ENCODE assay signal across 28 mouse cellular contexts in the genomic region with DNA sequence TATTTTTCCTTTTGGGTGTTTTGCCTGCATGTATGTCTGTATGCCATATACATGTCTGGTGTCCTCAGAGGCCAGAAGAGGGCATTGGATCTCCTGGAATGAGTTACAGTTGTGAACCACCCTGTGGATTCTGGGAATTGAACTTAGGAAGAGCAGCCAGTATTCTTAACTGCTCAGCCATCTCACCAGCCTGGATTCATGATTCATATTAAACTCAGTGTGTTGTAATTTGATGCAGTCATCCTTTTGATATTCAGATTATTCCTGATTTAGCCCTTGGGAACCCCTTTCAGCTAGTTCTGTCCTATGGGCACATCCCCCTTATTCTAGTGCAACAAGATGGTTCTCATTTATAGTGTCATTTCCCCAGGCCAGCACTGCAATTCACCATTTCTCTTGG. TPM values are rescaled to one million over a fixed set of nuclear protein-coding genes. Genes with fewer than 3 reads are reported as not detected.
DNase-seq lines count a peak whose midpoint lies in the region; ATAC-seq and TF ChIP-seq lines count a peak whose summit lies in the region.
"Had no signal": no experiment of that assay in that cellular context is flagged by ENCODE, and none has a peak within 500 bp of the region (broad histone marks: within the 10 kb centered on the region; RNA-seq: fewer than 3 reads in every experiment).

No protein-coding gene starts in this region.

- no peaks in the 10 kb centered on the region for H3K9me3 ChIP-seq in midbrain, postnatal 0 days (ENCODE audit: low read length)
- no peaks in the 10 kb centered on the region for H3K9me3 ChIP-seq in midbrain, embryonic 13.5 days
- H3K9me3 ChIP-seq: embryonic facial prominence, embryonic 10.5 days; embryonic facial prominence, embryonic 12.5 days; forebrain, embryonic 10.5 days; forebrain, embryonic 12.5 days; G1E had no signal

- no peaks in the 10 kb centered on the region for H3K27me3 ChIP-seq in midbrain, postnatal 0 days (ENCODE audit: insufficient read depth, low read length)
- no peaks in the 10 kb centered on the region for H3K27me3 ChIP-seq in midbrain, embryonic 13.5 days
- H3K27me3 ChIP-seq: CH12.LX; embryonic facial prominence, embryonic 12.5 days; forebrain, embryonic 12.5 days had no signal

- peaks cover 29% of the 10 kb centered on the region; the same call in 1 of the 2 replicates for H3K36me3 ChIP-seq in midbrain, postnatal 0 days (ENCODE audit: insufficient read depth, low read length)
- peaks cover 45% of the 10 kb centered on the region for H3K36me3 ChIP-seq in midbrain, embryonic 13.5 days

- TF ChIP-seq CTCF in midbrain, postnatal 0 days (IDR thresholded peaks at IDR 0.05) = 0 out of 2 replicates have a peak, but pooled peaks have one; percentile 5
- TF ChIP-seq CTCF in embryonic fibroblast, embryonic 13.5 days (IDR thresholded peaks at IDR 0.05; ENCODE audit: borderline replicate concordance, insufficient read depth, low read length) = no peak

- H3K9ac ChIP-seq in midbrain, postnatal 0 days (replicated peaks; ENCODE audit: low read length, poor library complexity, severe bottlenecking) = no peak overlapping the region
- no peak overlapping the region for H3K9ac ChIP-seq in midbrain, embryonic 13.5 days (replicated peaks)
- H3K9ac ChIP-seq: embryonic facial prominence, embryonic 12.5 days; forebrain, embryonic 12.5 days had no signal

- H3K27ac ChIP-seq in midbrain, postnatal 0 days (ENCODE audit: low read depth, low read length) = no peak overlapping the region
- H3K27ac ChIP-seq in midbrain, embryonic 13.5 days = no peak overlapping the region
- H3K27ac ChIP-seq in embryonic fibroblast, embryonic 13.5 days (ENCODE audit: insufficient read depth, low read length) = peak overlapping the region; percentile 16
- H3K27ac ChIP-seq: embryonic facial prominence, embryonic 10.5 days; embryonic facial prominence, embryonic 12.5 days; forebrain, embryonic 10.5 days; forebrain, embryonic 12.5 days had no signal

- H3K4me3 ChIP-seq in midbrain, postnatal 0 days (ENCODE audit: low read depth, low read length) = no peak overlapping the region
- H3K4me3 ChIP-seq in midbrain, embryonic 13.5 days (replicated peaks) = no peak overlapping the region
- H3K4me3 ChIP-seq in embryonic fibroblast, embryonic 13.5 days (ENCODE audit: insufficient read depth, low read length) = no peak overlapping the region
- H3K4me3 ChIP-seq: embryonic facial prominence, embryonic 10.5 days; embryonic facial prominence, embryonic 12.5 days; erythroblast, embryonic 14.5 days; forebrain, embryonic 10.5 days; forebrain, embryonic 12.5 days had no signal

- no peak for TF ChIP-seq POLR2A in embryonic fibroblast, embryonic 13.5 days (IDR thresholded peaks at IDR 0.05; ENCODE audit: low read depth, low read length)

- no peak for DNase-seq in midbrain, postnatal 0 days (ENCODE audit: low spot score)
- DNase-seq in NIH3T3 (ENCODE audit: low read depth) (peak; percentile 74), liver (no peak)
- DNase-seq: adrenal gland, adult 8-10 months; adrenal gland, postnatal 14 days; adrenal gland, postnatal 36 days; B cell, adult 2 months; cerebellum, adult 11-12 months; cerebellum, adult 2 months; cerebellum, adult 9-10 months; cerebellum, postnatal 10 days; cerebellum, postnatal 25 days had no signal

- no peak overlapping the region for H3K4me2 ChIP-seq in midbrain, postnatal 0 days (ENCODE audit: low read depth, low read length, poor library complexity, severe bottlenecking)
- no peak overlapping the region for H3K4me2 ChIP-seq in midbrain, embryonic 13.5 days (replicated peaks)
- H3K4me2 ChIP-seq: embryonic facial prominence, embryonic 12.5 days; forebrain, embryonic 12.5 days had no signal

- no peak for ATAC-seq in midbrain, postnatal 0 days (ENCODE audit: low FRiP score)
- no peak for ATAC-seq in midbrain, embryonic 13.5 days
- no peak for ATAC-seq in activated CD4-positive, CD25-positive, alpha-beta regulatory T cell, adult 4 months
- ATAC-seq: CD4-positive, CD25-positive, alpha-beta regulatory T cell, adult 4 months; forebrain, embryonic 14.5 days; forebrain, embryonic 16.5 days had no signal

- no peaks in the 10 kb centered on the region; the same call in 1 of the 2 replicates for H3K4me1 ChIP-seq in midbrain, postnatal 0 days (ENCODE audit: insufficient read depth, low read length)
- peaks cover 21% of the 10 kb centered on the region for H3K4me1 ChIP-seq in midbrain, embryonic 13.5 days (replicated peaks)
- H3K4me1 ChIP-seq in embryonic fibroblast, embryonic 13.5 days (ENCODE audit: control insufficient read depth, insufficient read depth, low read length) = peaks cover 10% of the 10 kb centered on the region
- H3K4me1 ChIP-seq: embryonic facial prominence, embryonic 12.5 days had no signal

RNA-seq across cellular contexts. Expression of a gene that starts 8.8 kb away (rescaled TPM):
- total RNA-seq in midbrain, postnatal 0 days (2014; rRNA removed) = 41.7 and 49.5 TPM in 2 replicates
- polyA plus RNA-seq in midbrain, postnatal 0 days (2015; fragmentation: Nextera tagmentation; extraction: Ambion mirVana) = 11.9 and 12.8 TPM in 2 replicates
- 10.0 and 11.0 TPM in 2 replicates for polyA plus RNA-seq in midbrain, embryonic 13.5 days (2015; fragmentation: Nextera tagmentation; extraction: Ambion mirVana)
- 79.0 and 83.8 TPM in 2 replicates for polyA plus RNA-seq in embryonic fibroblast, embryonic 13.5 days (2011; ENCODE audit: insufficient read length, low read depth, missing spikeins)
- 10 to 100 TPM; 11.8 to 13.2 TPM for polyA plus RNA-seq in activated CD4-positive, CD25-positive, alpha-beta regulatory T cell, adult 4 months (2017; shearing (Covaris generic))

RNA-seq across cellular contexts. Expression of a gene that starts 14.8 kb away (rescaled TPM):
- total RNA-seq in midbrain, postnatal 0 days (2014; rRNA removed) = 47.5 and 87.1 TPM in 2 replicates
- 100 and 124 TPM in 2 replicates for polyA plus RNA-seq in midbrain, postnatal 0 days (2015; fragmentation: Nextera tagmentation; extraction: Ambion mirVana)
- 165 and 170 TPM in 2 replicates for polyA plus RNA-seq in midbrain, embryonic 13.5 days (2015; fragmentation: Nextera tagmentation; extraction: Ambion mirVana)
- polyA plus RNA-seq in embryonic fibroblast, embryonic 13.5 days (2011; ENCODE audit: insufficient read length, low read depth, missing spikeins) = 75.7 and 88.2 TPM in 2 replicates
- 100 to 1,000 TPM; 144 to 155 TPM for polyA plus RNA-seq in activated CD4-positive, CD25-positive, alpha-beta regulatory T cell, adult 4 months (2017; shearing (Covaris generic))

RNA-seq across cellular contexts. Expression of a gene that starts 54.9 kb away (rescaled TPM):
- not detected in 2 replicates for total RNA-seq in midbrain, postnatal 0 days (2014; rRNA removed)
- polyA plus RNA-seq in midbrain, postnatal 0 days (2015; fragmentation: Nextera tagmentation; extraction: Ambion mirVana) = not detected in 2 replicates
- 0.54 TPM in 1 of 2 replicates, not detected in the other for polyA plus RNA-seq in midbrain, embryonic 13.5 days (2015; fragmentation: Nextera tagmentation; extraction: Ambion mirVana)
- polyA plus RNA-seq in embryonic fibroblast, embryonic 13.5 days (2011; ENCODE audit: insufficient read length, low read depth, missing spikeins) = not detected in 2 replicates
- polyA plus RNA-seq in activated CD4-positive, CD25-positive, alpha-beta regulatory T cell, adult 4 months (2017; shearing (Covaris generic)) = 1 to 10 TPM in 1 of 2 experiments, not detected in 1; 2.6 TPM
- total RNA-seq: adrenal gland, adult 18-20 months; adrenal gland, adult 8-10 months; adrenal gland, postnatal 14 days; adrenal gland, postnatal 36 days; G1E had no signal
- polyA plus RNA-seq: cerebellum, adult 2 months; cortical plate, adult 2 months; embryonic facial prominence, embryonic 12.5 days; erythroblast, embryonic 14.5 days; forebrain, embryonic 10.5 days; forebrain, embryonic 12.5 days; forebrain, embryonic 14.5 days; frontal cortex, adult 2 months; G1E had no signal

RNA-seq across cellular contexts. Expression of a gene that starts 56.2 kb away (rescaled TPM):
- 1.7 and 3.6 TPM in 2 replicates for total RNA-seq in midbrain, postnatal 0 days (2014; rRNA removed)
- 0.72 and 0.99 TPM in 2 replicates for polyA plus RNA-seq in midbrain, postnatal 0 days (2015; fragmentation: Nextera tagmentation; extraction: Ambion mirVana)
- polyA plus RNA-seq in midbrain, embryonic 13.5 days (2015; fragmentation: Nextera tagmentation; extraction: Ambion mirVana) = 0.46 and 0.90 TPM in 2 replicates
- 1.9 and 3.0 TPM in 2 replicates for polyA plus RNA-seq in embryonic fibroblast, embryonic 13.5 days (2011; ENCODE audit: insufficient read length, low read depth, missing spikeins)
- polyA plus RNA-seq in activated CD4-positive, CD25-positive, alpha-beta regulatory T cell, adult 4 months (2017; shearing (Covaris generic)) = under 1 TPM; 0.45 to 0.79 TPM
- polyA plus RNA-seq: G1E had no signal
